Mouse (Mus musculus): Measurements from ENCODE around the gene B230217C12Rik.

Gene B230217C12Rik

DNA sequence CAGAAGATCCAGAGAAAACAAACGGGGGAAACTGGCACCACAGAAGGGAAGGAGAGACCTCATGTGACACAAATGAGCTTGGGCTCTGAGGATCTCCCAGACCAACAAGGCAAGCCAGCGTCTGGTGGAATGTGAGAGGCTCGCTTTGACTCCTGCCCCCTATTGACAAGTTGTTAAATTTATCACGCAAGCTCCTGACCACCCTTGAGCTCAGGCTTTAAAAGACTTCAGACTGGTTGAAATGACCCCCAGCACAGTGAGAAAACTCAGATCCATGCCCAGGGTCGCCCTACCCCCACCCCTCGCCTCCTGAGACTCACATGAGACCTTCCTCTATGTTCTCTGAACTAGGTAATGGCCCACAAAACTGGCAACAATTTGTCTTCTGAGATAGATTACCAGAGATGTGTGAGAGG is at the start of gene B230217C12Rik:
Gene B230217C12Rik (plus strand): TSS at position 242 of the 416 bp plus-strand sequence.
- DNase-seq (ENCODE audit: low read depth, low spot score), result peak; percentile 51
- Histone ChIP-seq H3K27me3 (ENCODE audit: control insufficient read depth, insufficient read depth, low read length, poor library complexity, severe bottlenecking) (no peaks in the 10 kb centered on the region), H3K36me3 (ENCODE audit: control insufficient read depth, insufficient read depth, low read length, poor library complexity, severe bottlenecking) (peaks cover 4% of the 10 kb centered on the region; the same call in 1 of the 2 replicates)

DNA sequence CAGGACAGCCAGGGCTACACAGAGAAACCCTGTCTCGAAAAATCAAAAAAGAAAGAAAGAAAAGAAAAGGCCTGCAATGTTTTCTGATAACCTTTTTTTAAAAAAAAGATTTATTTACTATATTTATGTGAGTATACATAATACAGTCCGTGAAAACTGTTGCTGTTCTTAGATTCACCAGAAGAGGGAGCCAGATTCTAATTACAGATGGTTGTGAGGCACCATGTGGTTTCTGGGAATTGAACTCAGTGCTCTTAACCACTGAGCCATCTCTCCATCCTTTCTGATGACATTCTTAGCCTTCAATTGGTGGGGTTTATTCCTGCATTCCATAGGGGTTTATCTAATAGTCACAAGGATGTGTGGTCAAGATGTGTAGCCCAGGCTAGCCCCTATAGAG is 47.4 kb upstream of the B230217C12Rik start:
- DNase-seq (ENCODE audit: low read depth, low spot score), result peak; percentile 90
- Histone ChIP-seq H3K27me3 (ENCODE audit: control insufficient read depth, insufficient read depth, low read length, poor library complexity, severe bottlenecking) (no peaks in the 10 kb centered on the region), H3K36me3 (ENCODE audit: control insufficient read depth, insufficient read depth, low read length, poor library complexity, severe bottlenecking) (no peaks in the 10 kb centered on the region)

GRCm38 (mm10) chr11:97796910-97797309 is 43.7 kb upstream of the B230217C12Rik start:
- Histone ChIP-seq H3K27me3 (ENCODE audit: control insufficient read depth, insufficient read depth, low read length, poor library complexity, severe bottlenecking) (no peaks in the 10 kb centered on the region), H3K36me3 (ENCODE audit: control insufficient read depth, insufficient read depth, low read length, poor library complexity, severe bottlenecking) (no peaks in the 10 kb centered on the region)

DNA sequence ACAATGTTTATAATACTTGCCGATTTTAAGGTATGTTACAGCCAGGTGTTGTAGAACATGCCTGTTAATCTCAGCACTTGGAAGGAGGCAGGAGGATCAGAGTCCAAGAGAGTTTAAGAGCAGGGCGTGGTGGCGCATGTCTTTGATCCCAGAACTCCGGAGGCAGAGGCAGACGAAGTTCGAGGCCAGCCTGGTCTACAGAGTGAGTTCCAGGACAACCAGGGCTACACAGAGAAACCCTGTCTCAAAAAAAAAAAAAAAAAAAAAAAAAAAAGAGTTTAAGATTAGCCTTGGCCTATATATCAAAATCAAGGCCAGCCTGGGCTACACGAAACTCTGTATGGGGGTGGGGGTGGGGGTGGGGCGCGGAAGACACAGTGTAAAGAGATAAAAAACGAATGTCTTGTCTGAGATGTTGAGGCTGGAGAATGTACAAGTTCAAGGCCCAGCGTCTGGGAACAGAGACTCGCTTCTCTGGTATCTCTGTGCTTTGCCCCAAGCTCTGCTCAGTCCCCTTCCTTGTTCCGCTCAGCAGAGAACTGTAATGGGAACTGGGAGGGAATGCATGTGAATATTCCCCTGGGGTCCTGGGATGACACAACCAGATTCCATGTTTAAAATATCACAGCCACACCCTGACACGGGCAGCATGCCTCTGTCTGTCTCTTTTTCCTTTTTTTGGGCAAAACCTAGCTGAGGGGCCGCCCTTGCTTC is 43.1 kb upstream of the B230217C12Rik start:
- DNase-seq (ENCODE audit: low read depth, low spot score), result no peak
- no peaks in the 10 kb centered on the region for H3K36me3 ChIP-seq (ENCODE audit: control insufficient read depth, insufficient read depth, low read length, poor library complexity, severe bottlenecking)
- no peaks in the 10 kb centered on the region for H3K27me3 ChIP-seq (ENCODE audit: control insufficient read depth, insufficient read depth, low read length, poor library complexity, severe bottlenecking)

More at GRCm38 (mm10) chr11:97796910-97797309, 43.7 kb upstream of the B230217C12Rik start:
- DNase-seq (ENCODE audit: low read depth, low spot score), result peak; percentile 82

DNA sequence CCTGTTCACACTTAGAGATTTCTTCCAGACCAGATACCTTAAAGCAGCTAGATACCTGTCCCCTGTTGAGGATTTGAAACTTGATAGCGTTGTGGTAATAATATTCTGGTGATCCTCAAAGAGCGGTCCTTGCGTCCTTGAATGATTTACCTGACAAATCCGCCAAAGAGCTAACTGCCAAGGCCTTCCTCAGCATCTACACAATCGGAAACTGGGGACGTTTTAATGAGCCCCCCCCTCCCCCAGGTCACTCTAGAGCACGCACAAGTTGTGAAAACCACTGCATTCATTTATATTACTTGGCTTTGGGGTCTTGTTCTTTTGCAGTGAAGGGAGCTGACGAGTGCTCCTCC is 42.5 kb upstream of the B230217C12Rik start:
- no peak for DNase-seq (ENCODE audit: low read depth, low spot score)
- Histone ChIP-seq H3K36me3 (ENCODE audit: control insufficient read depth, insufficient read depth, low read length, poor library complexity, severe bottlenecking) (no peaks in the 10 kb centered on the region), H3K27me3 (ENCODE audit: control insufficient read depth, insufficient read depth, low read length, poor library complexity, severe bottlenecking) (no peaks in the 10 kb centered on the region)

- DNase-seq (ENCODE audit: low read depth, low spot score), result peak; percentile 94
- Histone ChIP-seq H3K36me3 (ENCODE audit: control insufficient read depth, insufficient read depth, low read length, poor library complexity, severe bottlenecking) (no peaks in the 10 kb centered on the region), H3K27me3 (ENCODE audit: control insufficient read depth, insufficient read depth, low read length, poor library complexity, severe bottlenecking) (no peaks in the 10 kb centered on the region)
Observed at GRCm38 (mm10) chr11:97798782-97799145, 41.8 kb upstream of the B230217C12Rik start, which contains the start of gene Lasp1. Gene Lasp1 (plus strand): TSS chr11:97799000.

DNA sequence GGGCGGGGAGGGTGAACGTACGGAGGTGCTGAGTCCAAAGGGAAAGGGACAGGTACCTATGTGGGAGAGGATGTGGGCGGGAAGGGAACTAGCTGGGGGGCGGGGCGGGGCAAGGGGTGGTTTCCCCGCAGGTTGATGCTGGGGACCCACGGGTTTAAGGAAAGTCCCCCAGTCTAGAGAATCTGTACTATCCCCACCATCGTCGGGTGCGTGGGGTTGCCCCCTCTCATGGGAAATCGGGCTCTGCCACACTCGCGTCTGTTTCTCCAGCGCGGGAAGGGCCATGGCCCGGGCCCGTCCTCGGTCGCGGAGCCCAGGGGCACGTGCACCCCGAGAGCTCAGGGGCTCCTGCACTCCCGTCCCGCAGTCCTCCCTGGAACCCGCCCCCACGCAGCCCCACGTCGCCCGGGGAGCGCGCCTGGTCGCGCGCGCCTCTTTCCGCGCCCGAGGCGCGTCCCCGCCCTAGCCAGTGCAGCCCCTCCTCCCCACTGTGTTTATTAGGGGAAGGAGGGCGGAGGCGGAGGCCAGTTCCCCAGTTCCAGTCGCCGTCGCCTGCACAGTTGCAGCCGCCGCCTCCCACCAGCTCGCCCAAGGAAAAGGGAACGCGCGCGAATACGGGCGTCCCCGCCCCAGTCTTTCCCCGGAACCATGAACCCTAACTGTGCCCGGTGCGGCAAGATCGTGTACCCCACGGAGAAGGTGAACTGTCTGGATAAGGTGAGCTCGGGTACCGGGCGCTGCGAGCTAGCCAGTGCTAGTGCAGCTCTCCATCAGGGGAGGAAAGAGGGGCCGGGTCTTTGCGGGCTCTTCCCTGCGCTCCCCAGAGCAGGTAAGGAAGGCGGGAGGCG is 41.2 kb upstream of the B230217C12Rik start:
- DNase-seq (ENCODE audit: low read depth, low spot score), result peak; percentile 87
- no peaks in the 10 kb centered on the region; the same call in 1 of the 2 replicates for H3K36me3 ChIP-seq (ENCODE audit: control insufficient read depth, insufficient read depth, low read length, poor library complexity, severe bottlenecking)
- no peaks in the 10 kb centered on the region for H3K27me3 ChIP-seq (ENCODE audit: control insufficient read depth, insufficient read depth, low read length, poor library complexity, severe bottlenecking)

DNA sequence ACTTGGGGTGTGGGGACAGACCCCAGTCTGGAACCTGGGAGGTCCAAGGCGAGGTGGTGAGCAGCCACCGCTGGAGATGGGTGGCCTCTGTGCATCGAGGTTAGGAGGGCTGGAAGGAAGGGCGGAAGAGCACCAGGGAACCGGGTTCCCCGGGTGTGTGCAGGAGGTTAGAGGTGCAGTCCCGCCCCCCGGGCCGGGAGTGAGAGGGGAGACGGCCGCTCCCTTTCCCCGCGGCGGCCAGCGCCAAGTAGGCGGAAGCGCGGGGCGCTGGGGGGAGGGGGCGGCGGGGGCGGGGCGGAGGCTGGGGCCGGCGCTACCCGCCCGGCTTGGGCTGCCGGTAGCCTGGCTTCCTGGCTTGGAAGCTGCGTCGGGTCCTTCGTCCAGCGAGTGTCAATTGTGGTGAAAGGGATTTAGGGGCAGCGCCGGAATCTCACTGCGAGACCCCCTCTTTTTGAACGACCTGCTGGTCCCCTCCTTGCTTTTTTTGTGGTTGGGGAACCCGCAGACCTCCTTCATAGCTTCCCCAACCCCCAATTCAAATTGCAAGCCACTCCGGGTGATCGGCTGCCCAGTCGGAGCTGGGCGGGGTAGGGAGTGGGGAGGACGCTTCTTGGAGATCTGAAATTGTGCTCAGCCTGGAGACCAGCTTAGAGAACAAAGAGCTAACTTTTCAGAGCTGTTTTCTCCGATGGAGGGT is 40.4 kb upstream of the B230217C12Rik start:
- Histone ChIP-seq H3K36me3 (ENCODE audit: control insufficient read depth, insufficient read depth, low read length, poor library complexity, severe bottlenecking) (no peaks in the 10 kb centered on the region; the same call in 1 of the 2 replicates), H3K27me3 (ENCODE audit: control insufficient read depth, insufficient read depth, low read length, poor library complexity, severe bottlenecking) (no peaks in the 10 kb centered on the region)
- DNase-seq (ENCODE audit: low read depth, low spot score), result peak; percentile 57

DNA sequence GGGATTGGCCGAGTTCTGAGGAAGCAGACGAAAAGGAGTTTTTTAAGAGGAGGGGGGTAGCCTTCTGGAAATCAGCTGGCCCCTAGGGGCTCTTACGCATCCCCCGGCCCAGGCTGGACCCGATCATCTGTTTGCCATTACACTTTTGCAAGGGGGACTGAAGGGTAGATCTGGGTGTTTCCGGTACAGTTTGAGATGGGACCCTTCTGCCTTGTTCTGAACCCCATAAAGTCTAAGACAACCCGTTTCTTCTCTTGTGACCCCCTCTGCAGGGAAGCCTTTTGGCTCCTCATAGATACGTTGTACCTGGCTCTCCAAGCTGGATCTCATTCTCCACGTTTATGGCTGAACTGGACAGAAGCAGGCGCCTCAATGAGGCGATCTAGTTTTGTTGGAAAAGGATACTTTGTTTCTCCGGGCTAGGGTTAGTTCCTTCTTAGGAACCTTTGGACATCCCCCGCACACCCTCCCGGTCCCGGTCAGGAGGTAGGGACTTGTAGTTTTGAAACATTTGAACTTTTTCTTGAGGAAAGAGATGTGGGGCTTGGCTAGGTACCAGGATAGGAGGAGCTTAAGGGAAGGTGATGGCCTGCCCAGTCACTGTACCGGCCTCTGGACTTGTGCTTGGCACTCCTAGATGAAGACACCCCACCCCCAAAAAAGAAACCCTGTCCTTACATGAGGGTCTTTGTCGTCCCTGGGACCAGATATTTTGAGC is 39.7 kb upstream of the B230217C12Rik start:
- DNase-seq (ENCODE audit: low read depth, low spot score), result no peak
- no peaks in the 10 kb centered on the region; the same call in 1 of the 2 replicates for H3K36me3 ChIP-seq (ENCODE audit: control insufficient read depth, insufficient read depth, low read length, poor library complexity, severe bottlenecking)
- no peaks in the 10 kb centered on the region for H3K27me3 ChIP-seq (ENCODE audit: control insufficient read depth, insufficient read depth, low read length, poor library complexity, severe bottlenecking)

DNA sequence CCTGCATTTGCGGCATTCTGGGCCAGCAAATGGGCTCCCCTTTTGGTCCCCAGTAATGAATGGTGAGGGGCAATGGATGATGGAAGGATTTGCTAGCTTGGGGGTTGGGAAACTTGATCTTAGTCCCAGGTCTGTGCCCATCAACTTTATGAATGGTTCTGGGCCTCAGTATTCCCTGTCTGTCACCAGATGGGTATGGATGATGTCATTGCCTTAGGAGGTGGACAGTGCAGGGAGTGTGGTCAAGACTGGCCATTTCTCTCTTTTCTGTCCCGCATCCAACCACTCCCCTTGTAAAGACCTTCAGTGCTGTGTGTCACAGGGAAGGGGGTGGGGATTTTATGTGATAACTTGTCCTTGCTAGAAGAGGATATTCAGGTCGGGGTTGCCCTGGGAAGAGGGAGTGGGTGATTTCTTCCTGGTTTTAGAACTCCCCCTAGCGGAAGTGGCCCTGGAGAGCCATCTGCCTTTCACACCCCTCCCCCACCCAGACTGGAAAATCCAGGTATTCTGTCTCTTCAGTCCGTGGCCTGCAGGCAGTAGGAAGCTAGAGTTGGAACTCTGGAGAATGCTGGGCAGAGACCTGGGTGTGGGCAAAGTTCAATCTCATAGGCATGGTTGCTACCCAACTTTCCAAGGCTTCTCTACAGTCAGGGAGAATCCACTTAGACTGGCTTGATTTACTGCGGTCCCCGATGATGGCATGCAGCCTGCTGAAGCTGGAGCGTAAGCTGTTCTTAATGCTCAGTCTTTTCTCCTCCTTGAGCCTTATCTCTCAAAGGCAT is 39.0 kb upstream of the B230217C12Rik start:
- H3K36me3 ChIP-seq (ENCODE audit: control insufficient read depth, insufficient read depth, low read length, poor library complexity, severe bottlenecking), result no peaks in the 10 kb centered on the region; the same call in 1 of the 2 replicates
- H3K27me3 ChIP-seq (ENCODE audit: control insufficient read depth, insufficient read depth, low read length, poor library complexity, severe bottlenecking), result no peaks in the 10 kb centered on the region
- DNase-seq (ENCODE audit: low read depth, low spot score), result no peak

GRCm38 (mm10) chr11:97802194-97802470 is 38.4 kb upstream of the B230217C12Rik start:
- DNase-seq (ENCODE audit: low read depth, low spot score), result no peak
- no peaks in the 10 kb centered on the region; the same call in 1 of the 2 replicates for H3K36me3 ChIP-seq (ENCODE audit: control insufficient read depth, insufficient read depth, low read length, poor library complexity, severe bottlenecking)
- H3K27me3 ChIP-seq (ENCODE audit: control insufficient read depth, insufficient read depth, low read length, poor library complexity, severe bottlenecking), result no peaks in the 10 kb centered on the region

- no peak for DNase-seq (ENCODE audit: low read depth, low spot score)
- no peaks in the 10 kb centered on the region for H3K27me3 ChIP-seq (ENCODE audit: control insufficient read depth, insufficient read depth, low read length, poor library complexity, severe bottlenecking)
- H3K36me3 ChIP-seq (ENCODE audit: control insufficient read depth, insufficient read depth, low read length, poor library complexity, severe bottlenecking), result peaks cover 2% of the 10 kb centered on the region; the same call in 1 of the 2 replicates
Observed at GRCm38 (mm10) chr11:97802495-97802894, 38.1 kb upstream of the B230217C12Rik start.

DNA sequence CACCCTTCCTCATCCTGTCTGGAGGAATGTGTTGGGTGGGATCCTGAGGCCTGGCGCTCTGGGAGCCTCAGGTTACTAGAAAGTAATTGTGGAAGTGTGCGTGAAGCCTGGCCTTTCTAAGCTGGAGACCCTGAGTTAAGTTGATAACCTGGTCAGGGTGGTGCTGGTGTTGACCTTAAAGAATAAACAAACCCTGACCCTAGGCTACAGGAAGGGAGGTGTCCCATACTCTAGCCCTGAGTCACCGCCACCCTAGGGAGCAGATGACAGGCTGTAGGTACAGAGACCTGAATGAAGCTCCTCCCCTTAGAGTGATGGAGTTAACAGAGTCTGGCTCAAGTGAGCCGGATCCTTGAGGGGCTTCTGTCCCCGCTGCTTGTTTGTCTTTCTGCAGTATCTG is 36.7 kb upstream of the B230217C12Rik start:
- no peak for DNase-seq (ENCODE audit: low read depth, low spot score)
- peaks cover 5% of the 10 kb centered on the region for H3K36me3 ChIP-seq (ENCODE audit: control insufficient read depth, insufficient read depth, low read length, poor library complexity, severe bottlenecking)
- no peaks in the 10 kb centered on the region for H3K27me3 ChIP-seq (ENCODE audit: control insufficient read depth, insufficient read depth, low read length, poor library complexity, severe bottlenecking)
